Mouse (Mus musculus): ENCODE measurements around the gene Zcchc3.

Zcchc3 gene

DNA sequence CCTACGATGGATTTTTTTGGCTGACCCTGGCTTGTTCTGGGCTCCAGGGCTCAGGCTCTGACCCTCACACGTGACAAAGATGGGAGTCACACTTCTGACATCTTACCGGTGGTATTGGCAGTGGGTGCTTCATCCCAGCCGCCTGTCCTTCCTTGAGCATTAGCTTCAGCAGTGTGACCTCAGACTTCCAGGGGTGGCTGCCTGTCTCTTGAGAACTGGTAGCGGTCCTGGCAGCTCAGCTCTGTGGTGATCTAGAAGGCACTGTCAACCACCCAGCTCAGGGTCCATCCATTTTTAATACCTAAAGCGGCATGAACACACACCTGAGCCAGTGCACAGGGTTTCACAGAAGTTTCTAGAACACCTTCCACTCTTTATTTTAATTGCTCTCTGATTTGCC is 5.0 kb downstream of the Zcchc3 start:
- no peak for DNase-seq (ENCODE audit: low spot score in 2 of 2)

DNA sequence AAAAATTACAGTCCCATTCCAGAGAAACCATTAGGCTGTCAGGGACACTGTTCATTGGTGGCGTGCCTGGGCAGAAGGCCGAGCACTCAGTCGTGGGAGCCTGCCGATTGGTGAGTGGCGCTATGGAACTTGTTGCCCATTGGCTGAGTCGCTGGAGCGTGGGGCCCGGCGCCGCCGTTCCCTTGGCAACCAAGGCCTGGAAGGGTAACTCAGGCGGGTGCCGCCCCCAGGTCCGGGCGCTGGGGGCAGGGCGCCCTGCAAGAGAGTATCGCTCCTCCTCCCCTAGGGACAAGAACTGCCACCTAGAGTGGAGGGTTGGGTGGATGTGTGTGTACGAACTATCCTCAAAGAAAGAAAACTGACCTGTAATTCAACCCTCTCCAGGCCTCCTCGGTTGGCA is 8.7 kb downstream of the Zcchc3 start:
- peak; percentile 89 to 93 for DNase-seq (ENCODE audit: low spot score in 2 of 2)

DNA sequence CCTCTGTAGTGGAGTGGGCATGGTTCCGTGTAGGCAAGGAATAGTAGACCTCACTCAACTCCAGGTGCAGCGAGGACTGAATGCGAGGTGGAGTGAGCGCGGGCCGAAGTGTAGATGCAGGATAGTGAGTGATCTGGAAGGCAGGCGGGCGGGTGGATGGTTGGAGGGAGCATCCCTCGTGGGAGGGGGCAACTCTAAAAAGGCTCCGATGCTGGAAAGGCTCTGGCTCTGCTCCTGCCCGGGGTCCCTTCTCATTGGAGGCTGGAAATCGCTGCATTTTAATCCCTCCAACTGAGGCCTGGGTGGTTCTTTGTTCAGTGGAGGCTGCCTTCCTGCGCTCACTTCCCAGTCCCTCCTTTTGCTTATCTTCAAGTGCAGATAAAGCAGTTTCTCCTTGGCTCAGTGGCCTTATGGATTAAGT is 15.7 kb downstream of the Zcchc3 start:
- no peak for DNase-seq (ENCODE audit: low spot score in 2 of 2)

DNA sequence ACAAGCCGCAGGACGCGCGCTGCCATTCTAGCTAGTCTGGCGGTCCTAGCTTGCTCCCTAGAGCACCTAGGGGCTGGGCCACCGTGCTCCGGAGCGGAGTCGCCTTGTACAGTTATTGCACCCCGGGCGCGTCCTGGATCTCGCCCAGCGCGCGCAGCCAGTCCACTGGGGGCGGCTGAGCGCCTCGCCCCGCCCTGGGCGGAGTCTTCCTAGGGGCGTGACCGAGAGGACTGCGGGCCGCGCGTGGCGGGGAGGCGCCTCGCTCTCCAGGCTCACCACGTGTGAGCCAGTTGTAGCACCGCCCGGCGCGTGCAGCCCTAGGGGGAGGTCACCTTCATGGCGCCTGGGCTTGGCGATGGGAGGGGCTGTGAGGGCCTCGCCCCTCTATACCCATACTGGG is 16.1 kb downstream of the Zcchc3 start:
- peak; percentile 89 to 93 for DNase-seq (ENCODE audit: low spot score in 2 of 2)

DNA sequence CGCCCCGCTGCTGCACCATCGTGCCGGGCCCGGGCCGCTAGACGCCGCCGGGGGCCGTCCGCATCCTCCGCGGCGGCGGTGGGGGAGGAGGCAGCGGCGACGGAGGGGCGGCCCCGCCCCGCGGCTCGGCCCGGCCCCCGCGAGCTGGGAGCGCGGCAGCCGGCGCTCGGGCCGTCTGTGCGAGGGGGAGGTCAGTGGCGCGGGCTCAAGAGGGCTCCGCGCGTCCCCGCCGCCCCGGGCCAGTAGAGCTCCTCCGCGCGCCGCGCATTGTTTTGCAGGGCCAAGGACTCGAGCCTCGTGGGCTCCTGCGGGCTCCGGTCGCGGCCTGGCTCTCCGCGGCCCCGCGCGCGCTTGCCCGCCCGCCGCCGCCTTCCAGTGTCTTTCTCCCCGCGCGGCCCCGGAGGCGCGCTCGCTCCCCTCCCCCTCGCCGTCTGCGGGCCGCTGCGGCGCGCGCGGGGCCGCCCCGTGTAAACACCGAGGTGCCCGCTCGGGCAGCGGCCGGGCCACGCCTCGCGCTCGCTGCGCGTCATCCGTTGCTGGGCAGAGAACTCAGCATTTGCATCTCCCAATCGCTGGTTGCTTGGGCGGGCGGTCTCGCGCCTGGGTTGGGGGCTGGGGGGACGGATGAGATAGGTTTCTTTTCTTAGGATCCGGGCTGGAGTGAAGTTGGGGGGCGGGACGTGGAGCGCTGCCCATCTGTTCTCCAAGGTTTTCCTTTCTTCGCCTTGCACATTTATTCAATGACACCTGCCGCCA is 17.0 kb downstream of the Zcchc3 start, which contains the start of gene Sox12:
TSS of gene Sox12 (minus strand) at position 384 of the 756 bp plus-strand sequence.
- peak; percentile 93 to 94 for DNase-seq (ENCODE audit: low spot score in 2 of 2)

DNA sequence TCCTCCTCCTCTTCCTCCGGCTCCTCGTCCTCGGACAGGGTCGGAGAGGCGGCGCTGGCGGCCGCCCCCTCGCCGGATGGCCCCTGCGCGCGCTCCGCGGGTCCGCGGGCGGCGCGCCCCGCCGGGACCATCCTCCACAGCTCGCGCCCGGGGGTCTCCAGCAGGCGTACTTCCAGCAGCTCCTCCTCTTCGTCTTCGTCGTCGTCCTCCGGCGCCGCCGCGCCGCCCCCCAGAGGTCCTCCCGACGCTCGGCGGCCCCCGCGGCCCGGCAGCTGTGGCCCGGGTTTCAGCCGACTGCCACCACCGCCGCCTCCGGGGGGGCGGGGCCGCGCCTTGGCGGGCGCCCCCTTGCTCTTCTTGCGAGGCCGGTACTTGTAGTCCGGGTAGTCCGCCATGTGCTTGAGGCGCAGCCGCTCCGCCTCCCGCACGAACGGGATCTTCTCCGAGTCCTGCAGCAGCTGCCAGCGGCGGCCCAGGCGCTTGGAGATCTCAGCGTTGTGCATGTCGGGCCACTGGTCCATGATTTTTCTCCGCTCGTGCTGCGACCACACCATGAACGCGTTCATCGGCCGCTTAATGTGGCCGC is 17.7 kb downstream of the Zcchc3 start:
- peak; percentile 70 to 77 for DNase-seq (ENCODE audit: low spot score in 2 of 2)

DNA sequence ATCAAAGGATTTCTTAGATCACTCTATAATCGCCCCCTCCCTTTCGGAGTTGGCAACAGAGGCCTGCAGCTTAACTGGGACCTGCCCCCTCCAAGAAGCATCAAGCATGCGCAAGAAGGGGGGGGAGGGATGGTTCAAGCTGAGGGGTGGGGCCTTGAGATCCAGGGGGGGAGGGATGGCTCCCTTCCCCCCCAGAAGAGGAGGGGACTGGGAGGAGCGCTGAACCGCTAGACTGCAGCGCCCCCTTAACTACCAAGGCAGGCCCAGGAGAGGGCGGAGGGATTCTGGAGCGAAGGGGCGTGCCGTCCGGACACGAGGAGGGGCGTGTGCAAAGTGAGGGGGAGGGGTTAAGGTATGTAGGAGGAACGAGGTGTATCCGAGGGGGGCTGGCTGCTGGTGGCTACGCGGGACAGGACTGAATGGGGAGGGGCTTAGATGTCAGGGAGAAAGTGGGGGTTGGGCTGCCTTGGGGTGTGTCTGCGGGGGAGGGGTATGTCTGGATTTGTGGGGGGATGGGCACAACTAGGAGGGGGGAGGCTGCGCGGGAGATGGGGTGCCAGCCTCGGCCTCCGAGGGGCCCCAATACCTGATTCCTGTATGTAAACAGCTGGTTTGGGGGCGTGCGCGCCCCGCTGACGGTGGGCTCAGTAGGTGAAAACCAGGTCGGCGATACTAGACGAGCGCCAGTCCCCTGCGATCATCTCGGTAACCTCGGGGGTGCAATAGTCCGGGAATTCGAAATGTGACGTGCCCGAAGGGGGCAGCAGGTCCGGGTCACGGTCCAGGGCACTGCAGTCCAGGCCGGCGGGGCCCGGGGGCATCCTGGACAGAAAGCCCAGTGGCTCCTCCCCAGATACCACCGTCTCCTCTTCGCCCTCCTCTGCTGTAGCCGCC is 18.5 kb downstream of the Zcchc3 start:
- peak; percentile 70 to 80 for DNase-seq (ENCODE audit: low spot score in 2 of 2)

DNA sequence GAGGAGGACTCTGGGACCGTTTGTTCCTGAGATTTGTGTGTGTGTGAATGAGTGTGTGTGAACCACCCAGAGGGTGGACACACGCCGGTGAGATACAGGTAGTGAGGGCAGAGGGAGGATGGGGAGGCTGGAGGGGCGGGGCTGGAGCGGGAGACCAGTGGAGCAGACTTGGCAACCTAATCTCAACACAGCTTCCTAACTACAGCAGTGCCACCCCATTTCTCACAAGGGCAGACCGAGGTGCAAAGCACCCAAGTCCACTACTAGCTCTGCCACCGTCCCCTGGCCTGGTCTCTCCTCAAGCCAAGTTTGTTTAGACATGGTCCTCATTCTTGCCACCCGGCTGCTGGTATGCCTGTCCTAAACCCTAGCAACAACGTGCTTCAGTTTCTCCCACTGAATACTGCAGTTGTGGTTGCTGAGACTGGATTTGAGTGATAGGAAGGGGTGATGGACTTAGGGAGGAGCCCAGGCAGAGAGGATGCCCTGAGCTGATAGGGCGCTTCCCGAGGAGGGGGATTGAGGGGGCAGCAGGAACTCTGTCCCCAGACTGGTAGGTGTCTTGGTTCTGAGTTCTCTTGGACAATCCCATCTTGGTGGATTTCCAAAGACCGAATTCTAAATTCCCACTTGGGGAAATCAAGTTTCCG is 19.4 kb downstream of the Zcchc3 start:
- no peak for DNase-seq (ENCODE audit: low spot score in 2 of 2)

DNA sequence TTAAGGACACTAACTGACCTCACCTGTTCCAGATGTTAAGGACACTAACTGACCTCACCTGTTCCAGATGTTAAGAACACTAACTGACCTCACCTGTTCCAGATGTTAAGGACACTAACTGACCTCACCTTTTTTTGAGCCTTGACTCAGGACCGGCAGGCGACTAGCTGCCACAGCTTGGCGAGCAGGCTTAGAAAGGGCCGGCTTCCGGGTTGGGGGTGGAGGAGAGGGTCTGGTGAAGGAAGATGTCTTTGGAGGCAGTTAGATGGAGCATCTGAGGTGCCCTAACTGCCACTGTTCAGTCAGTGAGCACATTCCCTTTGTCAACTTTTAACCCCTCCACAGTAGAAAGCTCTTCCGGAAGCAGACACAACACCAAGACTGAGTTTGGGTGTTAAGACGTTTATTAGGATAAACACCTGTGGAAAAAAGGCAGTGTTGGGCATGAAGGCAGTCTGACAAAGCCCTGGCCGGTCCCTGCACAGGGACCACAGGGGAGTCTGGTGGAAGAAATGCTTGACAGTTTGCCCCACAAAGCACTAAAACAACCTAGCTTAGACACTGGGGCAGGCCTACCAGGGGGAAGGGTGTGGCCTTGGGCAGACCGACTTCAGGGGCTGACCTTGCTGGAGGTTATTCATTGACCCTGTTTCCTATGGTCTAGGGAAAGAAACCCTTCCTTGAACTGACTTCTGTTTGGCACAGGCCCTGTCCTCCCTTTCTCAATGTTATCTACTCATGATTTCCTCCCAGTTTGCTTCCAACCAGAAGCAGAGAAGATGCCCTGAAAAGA is 21.4 kb downstream of the Zcchc3 start:
- DNase-seq (ENCODE audit: low spot score in 2 of 2) = no peak

DNA sequence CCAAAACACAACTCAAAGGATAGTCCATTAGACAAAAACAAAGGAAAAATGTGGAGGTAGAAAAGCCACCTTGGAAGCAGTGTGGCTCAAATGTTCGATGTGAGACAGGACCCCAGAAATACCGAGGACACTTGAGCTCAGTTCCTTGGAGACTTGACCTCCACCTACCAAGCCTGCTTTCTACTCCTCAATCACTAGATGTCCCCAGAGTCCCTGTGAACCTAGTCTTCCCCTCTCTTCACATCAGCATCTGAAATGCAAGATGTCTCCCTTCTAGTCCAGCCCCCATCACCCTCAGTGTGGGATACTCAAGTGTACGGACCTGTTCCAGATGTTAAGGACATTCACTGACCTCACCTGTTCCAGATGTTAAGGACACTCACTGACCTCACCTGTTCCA is 22.0 kb downstream of the Zcchc3 start:
- peak; percentile 27 to 43 for DNase-seq (ENCODE audit: low spot score in 2 of 2)

DNA sequence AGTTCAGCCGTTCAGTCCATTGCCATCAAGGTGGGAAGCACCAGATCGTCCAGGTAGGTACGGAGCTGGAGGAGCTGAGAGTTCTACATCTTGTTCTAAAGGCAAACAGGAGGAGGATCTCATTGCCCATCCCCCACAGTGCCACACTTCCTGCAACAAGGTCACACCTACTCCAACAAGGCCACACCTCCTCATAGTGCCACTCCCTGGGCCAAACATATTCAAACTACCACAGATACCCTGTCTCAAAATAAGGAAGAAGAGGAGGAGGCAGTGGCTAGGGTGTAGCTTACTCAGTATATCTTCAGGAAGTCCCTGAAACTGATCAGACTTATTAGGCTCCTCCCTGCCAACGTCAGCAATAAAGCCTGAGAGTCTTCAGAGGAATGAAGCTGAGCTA is 30.6 kb downstream of the Zcchc3 start:
- DNase-seq (ENCODE audit: low spot score in 2 of 2) = no peak

DNA sequence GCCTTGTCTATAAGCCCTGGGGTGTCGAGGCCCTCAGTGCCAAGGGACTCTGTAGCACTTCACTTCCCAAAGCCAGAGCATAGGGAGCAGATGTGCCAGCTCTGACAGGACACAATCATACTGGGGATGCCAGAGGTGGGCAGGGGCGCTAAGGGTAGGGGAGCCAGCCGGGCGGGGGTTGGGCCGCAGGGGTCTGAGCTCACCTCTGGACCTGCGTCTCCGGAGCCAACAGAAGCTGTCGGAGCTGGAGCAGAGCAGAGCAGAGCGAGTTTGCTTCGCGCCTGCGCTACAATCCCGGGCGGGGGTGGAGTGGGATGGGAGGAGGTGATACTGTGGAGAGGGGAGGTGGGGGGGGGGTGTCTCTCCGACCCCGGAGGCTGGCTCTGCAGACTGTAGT is 38.5 kb downstream of the Zcchc3 start, which contains the start of gene Nrsn2:
TSS of gene Nrsn2 (minus strand) at position 294 of the 397 bp plus-strand sequence.
- no peak for DNase-seq (ENCODE audit: low spot score in 2 of 2)

DNA sequence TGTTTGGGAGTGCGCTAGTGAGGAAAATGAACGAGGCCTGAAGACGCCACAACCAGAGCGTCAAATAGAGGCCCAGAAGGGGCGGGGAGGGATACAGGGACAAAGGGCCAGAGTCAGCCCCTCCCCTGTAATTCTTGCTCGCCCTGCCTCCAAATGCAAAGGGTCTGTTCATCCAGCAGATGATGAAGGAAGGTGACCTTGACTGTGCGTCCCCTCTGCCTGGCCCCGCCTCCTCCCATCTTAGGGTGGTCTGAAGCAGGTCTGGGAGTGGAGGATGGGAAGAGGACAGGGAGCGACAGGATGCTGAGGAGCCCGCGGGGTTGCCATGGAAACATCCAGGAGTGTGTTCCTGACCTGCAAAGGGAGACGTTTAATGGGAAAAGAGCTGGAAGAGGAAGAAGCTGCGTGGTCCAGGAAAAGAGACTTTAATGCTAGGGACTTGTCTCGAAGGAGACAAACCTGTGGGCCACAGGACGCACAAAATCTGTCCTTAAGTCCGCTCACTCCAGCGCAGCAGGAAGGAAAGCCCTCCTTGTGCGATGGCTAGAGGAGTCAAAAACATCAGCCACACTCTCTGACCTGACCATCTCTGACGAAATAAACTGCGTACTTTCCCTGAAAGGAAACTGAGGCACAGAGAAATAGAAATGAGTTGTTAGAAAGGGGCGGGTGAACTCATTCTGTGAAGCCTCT is 39.0 kb downstream of the Zcchc3 start:
- DNase-seq (ENCODE audit: low spot score in 2 of 2) = no peak

DNA sequence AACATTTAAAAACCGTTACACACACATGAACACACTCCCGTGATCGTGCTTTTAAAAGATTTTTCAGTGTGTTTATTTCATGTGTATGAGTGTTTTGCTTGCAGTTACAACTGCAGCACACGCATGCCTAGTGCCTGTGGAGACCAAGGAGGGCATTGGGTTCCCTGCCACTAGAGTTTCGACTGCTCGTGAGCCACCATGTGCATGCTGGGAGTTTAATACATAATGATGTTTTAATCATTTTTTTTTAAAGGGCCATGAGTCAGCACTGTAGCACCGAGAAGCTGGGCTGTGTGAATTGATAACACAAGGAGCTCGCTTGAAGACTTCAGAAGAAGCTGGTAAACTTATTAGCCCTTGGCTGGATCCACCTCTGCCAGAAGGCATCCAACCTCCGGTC is 41.3 kb downstream of the Zcchc3 start:
- no peak for DNase-seq (ENCODE audit: low spot score in 2 of 2)

DNA sequence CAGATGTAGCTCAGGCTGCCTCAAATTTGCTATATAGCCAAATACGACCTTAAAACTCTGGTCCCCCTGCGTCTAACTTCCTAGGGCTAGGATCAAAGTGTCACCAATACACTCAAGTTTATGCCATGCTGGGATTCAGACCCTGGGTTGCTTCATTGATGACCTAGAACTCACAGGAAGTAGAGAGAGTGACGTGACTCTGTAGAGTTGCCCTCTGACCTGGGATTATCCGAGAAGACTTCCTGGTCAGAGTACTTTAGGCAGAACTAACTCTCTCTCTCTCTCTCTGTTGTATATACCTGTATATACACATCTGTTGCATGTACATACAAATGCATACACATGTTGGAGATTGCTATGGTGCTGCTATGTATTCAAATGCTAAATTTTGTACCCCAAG is 42.2 kb downstream of the Zcchc3 start:
- no peak for DNase-seq (ENCODE audit: low spot score in 2 of 2)

DNA sequence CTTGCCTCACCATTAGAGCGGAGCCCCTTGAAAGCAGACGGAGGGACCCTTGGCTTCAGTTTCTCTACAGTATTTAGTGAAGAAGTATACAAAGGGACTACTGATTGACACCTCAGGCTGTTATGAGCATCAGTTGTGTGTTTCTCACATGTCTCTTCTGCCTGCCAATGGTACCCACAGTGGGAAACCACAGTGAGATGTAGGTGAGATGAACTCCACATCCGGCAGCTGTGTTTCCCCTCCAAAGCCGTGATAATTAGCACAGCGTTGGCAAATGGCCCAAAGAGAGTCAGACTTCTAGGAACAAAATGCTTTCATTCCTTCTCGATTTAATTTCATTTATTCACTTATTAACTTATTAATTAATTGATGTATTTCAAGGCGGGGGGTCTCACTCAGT is 42.7 kb downstream of the Zcchc3 start:
- no peak for DNase-seq (ENCODE audit: low spot score in 2 of 2)

DNA sequence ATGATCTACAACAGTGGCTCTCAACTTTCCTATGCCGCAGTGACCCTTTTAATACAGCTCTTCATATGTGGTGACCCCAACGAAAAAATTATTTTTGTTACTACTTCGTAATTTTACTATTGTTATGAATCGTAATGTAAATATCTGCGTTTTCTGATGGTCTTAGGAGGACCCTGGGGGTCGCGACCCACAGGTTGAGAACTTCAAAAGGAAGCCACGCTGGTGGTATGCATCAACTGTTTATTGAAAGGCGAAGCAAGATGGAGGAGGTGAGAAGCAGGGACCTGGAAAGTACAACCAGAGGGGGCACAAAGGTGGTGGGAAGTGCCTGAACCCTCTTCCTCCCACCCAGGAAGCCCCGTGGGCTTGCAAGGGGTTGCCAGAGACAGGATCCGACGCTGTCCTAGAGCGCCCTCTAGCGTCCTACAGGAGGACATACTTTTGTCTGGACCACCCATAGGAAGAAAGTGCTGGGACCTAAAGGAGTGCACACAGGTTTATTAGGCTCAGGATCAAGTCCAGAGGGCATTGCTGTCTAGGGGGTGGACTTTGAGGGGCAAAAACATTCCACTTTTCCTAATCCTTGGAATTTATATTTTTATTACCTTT is 46.2 kb downstream of the Zcchc3 start:
- DNase-seq (ENCODE audit: low spot score in 2 of 2) = peak; percentile 40 to 48

DNA sequence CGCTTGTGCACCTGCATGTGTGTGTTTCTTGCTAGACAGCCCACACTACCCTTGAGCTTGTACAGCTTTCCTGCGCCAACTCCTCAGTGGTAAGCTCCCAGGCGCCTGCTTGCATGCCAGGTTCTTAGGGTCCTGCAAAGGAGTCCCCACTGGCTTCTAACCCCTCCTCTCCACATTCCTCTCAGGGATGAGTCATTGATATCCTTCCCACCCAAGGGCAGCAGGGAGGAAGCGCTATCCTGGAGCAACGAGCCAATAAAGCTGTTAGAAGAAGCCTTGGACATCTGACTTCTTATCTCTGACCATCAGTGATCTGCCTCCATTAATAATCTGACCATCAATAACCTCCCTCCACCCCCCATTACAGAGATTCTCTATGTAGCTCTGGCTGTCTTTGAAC is 46.9 kb downstream of the Zcchc3 start:
- no peak for DNase-seq (ENCODE audit: low spot score in 2 of 2)

DNA sequence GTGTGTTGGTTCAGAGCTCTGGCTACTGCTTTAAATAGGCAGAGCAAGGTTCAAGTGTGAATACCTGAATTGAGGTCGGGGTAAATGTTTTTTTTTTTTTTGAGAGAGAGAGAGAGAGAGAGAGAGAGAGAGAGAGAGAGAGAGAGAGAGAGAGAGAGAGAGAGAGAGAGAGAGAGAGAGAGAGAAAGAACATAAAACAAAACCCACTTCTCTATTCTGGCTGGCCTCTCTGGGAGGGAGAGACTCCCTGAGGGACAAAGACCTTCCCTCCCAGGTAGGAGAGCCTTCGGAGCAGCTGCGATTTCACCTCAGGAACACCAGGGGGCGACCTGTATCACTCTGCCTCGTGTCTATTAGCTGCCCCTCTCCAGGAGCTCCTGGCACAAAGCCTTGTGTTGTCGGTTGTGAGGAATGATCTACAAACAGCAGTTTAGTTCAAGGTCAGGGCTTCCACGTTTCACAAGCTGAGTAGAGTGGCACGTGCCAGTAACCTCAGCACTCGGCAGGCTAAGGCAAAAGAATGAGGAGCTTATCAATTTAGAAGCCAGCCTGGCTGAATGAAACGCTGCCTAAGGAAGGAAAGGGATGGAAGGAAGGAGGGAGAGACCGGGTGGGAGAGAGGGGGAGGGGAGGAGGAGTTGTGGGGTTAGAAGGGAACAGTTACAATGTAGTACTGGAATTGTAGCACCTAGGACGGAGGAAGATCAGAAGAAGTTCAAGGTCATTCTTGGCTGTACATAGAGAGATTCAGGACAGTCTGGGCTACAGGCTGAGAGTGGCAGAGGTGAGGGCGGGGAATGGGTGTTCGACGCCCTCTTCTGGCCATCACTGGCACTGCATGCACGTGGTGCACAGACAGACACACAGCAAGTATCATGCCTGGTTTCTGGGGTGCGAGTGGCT is 51.3 kb downstream of the Zcchc3 start:
- DNase-seq (ENCODE audit: low spot score in 2 of 2) = peak; percentile 48 to 56

Data from spleen, postnatal 36 days (tissue).